Mouse (Mus musculus): ENCODE results near the gene Dnase1l3.

Gene Dnase1l3

DNA sequence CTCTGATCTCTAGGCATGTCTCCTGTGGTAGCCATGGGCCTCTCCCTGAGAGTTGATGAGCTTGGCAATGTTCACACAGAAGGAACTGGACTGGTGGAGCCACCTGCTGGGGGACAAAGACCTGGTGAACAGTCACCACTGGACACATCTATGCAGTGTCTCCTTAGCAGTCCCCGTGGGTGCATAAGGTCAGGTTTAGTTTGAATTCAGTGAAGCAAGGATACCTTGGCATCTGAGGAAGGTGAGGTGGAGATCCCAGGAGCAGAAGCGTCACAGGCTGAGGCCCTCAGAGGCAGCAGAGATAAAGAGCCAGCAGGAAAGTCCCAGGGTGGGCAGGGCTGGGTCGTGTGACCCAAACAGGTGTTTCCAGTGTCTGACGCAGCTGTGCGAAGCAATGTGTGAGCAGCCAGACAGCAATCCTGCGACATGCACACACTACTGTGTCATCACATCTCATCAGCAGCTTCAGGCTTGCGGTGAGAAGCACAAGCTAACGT is at the start of gene Dnase1l3:
Gene Dnase1l3, minus strand, starts transcription at position 303 of the 497 bp plus-strand sequence.
- no peak for DNase-seq (ENCODE audit: low read depth in 1 of 2, low spot score in 2 of 2)

GRCm38 (mm10) chr14:8042577-8042976 is 48.2 kb upstream of the Dnase1l3 start:
- DNase-seq (ENCODE audit: low read depth in 1 of 2, low spot score in 2 of 2), result no peak

GRCm38 (mm10) chr14:8042120-8042519 is 47.7 kb upstream of the Dnase1l3 start:
- no peak for DNase-seq (ENCODE audit: low read depth in 1 of 2, low spot score in 2 of 2)

GRCm38 (mm10) chr14:8040911-8041678 is 46.7 kb upstream of the Dnase1l3 start:
- no peak for DNase-seq (ENCODE audit: low read depth in 1 of 2, low spot score in 2 of 2)

DNA sequence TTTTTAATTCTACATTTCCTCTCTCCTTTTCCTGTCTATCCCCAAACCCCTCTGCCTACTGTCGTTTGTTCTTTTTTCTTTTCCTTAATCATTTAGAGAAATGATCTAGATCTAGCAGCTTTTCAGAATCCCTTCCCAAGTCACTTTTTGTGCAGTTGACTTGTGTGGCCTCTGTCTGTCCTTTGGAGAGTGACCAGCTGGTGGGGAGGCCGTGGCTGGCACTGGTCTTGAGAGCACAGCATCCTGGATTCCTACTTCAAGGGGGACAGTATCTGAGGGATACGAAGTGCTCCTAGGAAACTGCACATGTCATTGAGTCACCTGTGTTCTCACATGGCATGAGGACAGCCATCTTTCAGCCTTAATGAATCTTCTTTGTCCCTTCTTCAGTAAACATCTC is 45.8 kb upstream of the Dnase1l3 start:
- DNase-seq (ENCODE audit: low read depth in 1 of 2, low spot score in 2 of 2), result no peak

DNA sequence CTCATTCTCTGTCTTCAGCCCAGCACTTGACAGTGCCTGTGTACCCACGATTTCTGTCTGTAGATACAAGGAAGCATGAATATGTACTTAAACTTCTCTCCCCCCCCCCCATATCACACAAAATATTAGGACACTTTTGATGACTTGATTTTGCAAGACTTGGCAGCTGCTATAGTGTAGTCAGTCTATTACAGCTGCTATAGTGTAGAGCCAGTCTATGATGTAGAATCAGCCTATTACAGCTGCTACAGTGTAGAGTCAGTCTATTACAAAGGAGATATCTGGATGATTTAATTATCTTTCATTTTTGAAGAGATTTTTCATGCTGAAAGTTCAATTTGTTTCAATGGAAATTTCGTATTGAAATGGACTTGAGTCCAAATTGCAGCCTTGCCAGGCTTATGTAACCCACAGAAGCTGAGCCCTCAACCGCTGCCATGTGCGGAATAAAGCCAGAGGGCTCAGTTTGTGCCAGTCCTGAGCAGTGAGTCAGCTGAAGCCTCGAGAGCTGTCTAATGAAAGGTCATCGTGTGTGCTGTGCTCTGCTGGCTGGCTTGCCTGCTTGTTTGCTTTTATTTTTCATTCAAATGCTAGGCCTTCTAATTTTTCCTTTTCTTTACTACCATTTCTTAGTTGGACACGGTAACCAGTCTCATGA is 44.5 kb upstream of the Dnase1l3 start:
- no peak for DNase-seq (ENCODE audit: low read depth in 1 of 2, low spot score in 2 of 2)

GRCm38 (mm10) chr14:8038150-8038549 is 43.8 kb upstream of the Dnase1l3 start:
- no peak for DNase-seq (ENCODE audit: low read depth in 1 of 2, low spot score in 2 of 2)

GRCm38 (mm10) chr14:8036406-8036805 is 42.0 kb upstream of the Dnase1l3 start:
- DNase-seq (ENCODE audit: low read depth in 1 of 2, low spot score in 2 of 2), result no peak

GRCm38 (mm10) chr14:8035951-8036350 is 41.6 kb upstream of the Dnase1l3 start:
- DNase-seq (ENCODE audit: low read depth in 1 of 2, low spot score in 2 of 2), result no peak

GRCm38 (mm10) chr14:8034561-8034960 is 40.2 kb upstream of the Dnase1l3 start:
- no peak for DNase-seq (ENCODE audit: low read depth in 1 of 2, low spot score in 2 of 2)

DNA sequence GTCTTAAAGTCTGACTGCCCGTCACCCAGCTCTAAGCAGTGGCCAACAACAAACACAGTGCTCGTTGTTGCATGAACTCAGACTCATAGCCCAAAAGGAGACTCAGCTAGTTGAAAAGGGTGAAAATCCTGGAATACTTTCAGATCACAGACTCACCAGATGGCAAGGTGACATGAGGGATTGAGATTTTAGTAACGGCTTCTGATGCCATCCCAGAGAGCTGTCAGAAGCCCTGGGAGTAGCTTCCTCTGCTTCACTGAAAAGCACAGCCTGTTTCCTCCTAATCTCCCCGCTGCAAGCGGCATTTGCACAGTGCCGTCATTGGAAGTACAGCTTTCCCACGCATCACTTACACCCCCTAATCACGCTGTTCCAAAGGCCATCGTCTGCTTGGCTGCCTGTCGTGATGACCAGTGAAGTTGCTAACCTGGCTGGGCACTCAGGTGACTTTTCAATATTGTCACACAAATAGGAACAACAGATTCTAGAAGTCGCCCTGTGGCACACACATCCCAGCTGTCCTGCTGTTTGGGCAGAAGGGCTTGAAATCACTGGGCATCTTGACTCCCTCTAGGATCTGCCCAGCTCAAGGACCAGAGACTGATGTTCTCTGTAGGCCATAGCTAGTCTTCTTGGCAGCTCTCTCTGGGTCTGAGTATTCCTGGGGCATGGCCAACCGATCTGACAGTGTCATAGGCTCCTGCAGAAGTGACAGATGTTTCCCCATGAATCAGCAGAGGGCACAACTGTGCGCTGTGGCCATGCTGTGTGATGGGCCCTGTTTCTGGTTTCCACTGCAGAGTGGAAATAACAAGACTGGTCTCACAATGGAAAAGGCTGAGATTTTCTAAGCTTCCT is 37.9 kb upstream of the Dnase1l3 start:
- DNase-seq (ENCODE audit: low read depth in 1 of 2, low spot score in 2 of 2), result no peak

- DNase-seq (ENCODE audit: low read depth in 1 of 2, low spot score in 2 of 2), result no peak
Measured at GRCm38 (mm10) chr14:8030535-8030934, 36.2 kb upstream of the Dnase1l3 start.

DNA sequence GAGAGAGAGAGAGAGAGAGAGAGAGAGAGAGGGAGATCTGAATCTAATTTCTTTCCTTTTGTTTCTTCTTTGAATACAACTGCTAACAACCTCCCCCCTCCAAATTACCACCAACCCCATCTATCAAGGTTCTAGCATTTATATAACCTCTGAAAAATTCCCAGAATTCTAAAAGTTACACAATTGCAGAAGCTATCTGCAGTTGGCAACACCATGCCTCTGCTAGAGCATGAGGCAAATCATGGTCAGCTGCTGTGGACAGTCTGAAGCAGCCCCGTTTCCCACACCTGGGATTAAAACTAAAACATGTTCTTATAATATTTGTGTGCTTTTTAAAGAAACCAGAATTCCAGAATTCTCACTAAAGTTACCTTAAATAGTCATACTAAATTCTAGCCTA is 35.4 kb upstream of the Dnase1l3 start:
- no peak for DNase-seq (ENCODE audit: low read depth in 1 of 2, low spot score in 2 of 2)

DNA sequence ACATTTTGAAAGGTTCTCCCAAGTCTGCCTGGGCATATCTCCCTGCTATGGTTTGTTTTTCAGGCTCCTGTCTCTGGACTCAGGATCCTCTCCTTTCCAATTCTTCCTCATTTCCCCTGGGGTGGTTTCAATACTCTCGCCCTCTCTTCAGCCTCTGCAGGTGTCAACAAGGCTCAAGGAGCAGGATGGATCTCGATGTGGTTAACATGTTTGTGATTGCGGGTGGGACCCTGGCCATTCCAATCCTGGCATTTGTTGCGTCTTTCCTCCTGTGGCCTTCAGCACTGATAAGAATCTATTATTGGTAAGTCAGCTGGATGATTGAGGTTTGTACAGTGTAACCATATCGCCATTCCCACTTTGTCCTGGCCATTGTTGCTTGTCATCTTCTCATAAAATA is 33.7 kb upstream of the Dnase1l3 start:
- DNase-seq (ENCODE audit: low read depth in 1 of 2, low spot score in 2 of 2), result no peak

DNA sequence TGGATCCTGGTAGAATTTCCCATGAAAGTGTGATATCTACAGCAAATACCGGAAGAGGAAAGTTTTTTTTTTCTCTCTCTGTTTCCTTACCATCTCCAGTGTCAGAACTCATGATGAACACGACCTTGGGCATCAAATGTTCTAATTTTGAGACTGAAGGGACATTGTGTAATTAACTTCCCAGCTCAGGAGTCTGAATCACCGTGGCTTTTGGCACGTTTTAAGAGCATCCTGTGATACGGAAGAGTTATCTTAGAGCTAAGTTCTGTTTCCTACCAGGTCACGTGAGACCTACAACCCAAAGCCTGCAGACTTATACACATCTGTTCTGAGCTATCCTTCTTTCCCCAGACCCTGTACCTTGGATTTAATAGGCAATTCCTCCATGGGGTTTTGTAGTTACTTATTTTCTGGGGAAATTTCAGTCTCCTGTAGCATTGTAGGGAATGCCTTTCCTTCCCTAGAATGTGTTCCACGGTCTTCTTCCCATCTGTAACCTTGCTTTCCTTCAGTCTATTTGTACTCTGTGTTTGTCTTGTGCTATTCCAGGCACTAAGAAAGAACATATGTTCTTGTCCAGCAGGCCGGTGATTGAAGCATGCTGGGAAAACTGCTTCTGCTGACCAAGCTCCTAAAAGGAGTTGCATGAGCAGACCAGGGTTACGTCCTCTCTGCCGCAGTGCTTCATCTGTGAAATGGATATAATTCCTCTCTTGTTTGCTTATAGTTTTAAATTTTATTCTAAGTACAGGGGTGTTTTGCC is 32.6 kb upstream of the Dnase1l3 start:
- DNase-seq (ENCODE audit: low read depth in 1 of 2, low spot score in 2 of 2), result no peak

DNA sequence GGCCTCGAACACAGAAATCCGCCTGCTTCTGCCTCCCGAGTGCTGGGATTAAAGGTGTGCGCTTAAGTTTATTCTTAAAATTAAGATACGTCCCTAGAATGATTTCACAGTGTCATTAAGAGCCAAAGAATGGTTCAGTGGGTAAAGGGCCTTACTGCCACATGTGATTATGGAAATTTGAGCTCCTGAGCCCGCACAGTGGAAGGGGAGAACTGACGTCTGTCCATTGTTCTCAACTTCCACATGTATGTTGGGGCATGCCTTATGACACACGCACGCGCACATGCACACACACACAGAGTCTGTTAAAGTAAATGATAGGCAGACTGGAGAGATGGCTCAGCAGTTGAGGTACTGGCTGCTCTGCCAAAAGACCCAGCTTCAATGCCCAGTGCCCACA is 30.6 kb upstream of the Dnase1l3 start:
- DNase-seq (ENCODE audit: low read depth in 1 of 2, low spot score in 2 of 2), result no peak

DNA sequence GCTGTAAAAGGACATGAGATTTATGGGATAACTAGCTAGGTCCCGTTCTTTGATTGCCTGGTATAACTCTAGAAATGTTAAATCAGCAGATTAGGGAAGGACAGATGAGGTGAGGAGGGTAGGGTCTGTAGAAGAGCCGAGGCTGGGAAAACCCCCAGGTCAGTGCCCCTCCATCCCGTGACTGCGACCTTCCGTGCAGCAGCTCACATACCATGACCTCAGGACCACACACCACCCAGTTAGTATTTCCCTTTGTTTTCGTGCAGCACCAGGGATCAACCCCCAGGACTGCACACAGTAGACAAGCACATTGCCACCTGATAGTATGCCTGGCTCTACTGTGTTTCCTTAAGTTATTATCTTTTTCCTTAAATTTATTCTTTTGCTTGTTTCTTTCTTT is 30.1 kb upstream of the Dnase1l3 start:
- DNase-seq (ENCODE audit: low read depth in 1 of 2, low spot score in 2 of 2), result no peak

DNA sequence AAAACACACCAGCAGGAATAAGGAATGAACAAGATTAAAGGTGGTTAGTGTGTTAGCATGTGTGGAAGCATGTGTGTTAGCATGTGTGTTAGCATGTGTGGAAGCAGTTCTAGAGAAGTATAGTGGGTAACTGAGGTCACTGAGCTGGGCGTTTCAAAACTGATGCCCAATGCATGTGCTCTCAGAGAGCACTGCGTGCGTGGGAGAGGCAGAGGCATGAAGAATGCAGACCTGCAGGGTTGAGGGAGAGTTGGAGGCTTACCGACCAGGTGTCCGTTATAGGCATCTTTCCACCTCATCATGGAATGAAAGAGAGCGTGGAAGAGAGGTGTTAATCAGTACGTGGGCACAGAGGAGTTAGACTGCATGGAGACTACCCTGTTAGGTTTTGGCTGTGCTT is 26.2 kb upstream of the Dnase1l3 start:
- DNase-seq (ENCODE audit: low read depth in 1 of 2, low spot score in 2 of 2), result no peak

DNA sequence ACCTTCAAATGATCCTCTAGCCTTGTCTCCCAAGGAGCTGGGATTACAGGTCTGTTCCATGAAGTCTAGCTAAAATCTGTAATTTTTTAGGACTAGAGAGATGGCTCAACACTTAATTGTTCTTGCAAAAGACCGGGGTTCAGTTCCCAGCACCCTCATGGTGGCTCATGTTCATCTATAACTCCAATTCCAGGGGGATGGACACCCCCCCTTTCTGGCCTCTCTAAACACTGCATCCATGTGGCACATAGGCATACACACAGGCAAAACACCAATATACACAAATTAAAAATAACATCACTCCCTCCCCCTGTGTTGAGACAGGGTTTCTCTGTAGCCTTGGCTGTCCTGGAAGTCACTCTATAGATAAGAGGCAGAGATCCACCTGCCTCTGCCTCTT is 25.6 kb upstream of the Dnase1l3 start:
- no peak for DNase-seq (ENCODE audit: low read depth in 1 of 2, low spot score in 2 of 2)

DNA sequence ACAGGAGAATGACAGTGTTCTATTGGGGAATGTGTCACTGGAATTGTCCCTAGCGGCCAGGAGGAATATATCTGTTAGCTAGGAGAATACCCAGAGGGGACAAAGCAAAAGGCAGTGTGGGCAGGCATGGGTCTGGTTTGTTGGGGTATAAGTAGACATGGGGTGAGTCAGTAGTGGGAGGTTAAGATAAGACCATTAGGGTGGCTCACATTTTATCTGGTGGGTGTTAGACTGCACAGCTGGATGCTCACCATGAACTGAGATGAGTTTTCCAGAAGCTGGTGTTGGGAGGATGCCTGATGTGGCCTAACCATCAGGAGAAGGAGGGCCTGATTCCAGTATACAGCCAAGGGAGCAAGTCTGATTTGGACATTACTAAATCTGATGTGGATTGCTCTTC is 22.6 kb upstream of the Dnase1l3 start:
- DNase-seq (ENCODE audit: low read depth in 1 of 2, low spot score in 2 of 2), result no peak

- DNase-seq (ENCODE audit: low read depth in 1 of 2, low spot score in 2 of 2), result no peak
Measured at GRCm38 (mm10) chr14:8016276-8016675, 21.9 kb upstream of the Dnase1l3 start.
